Mouse (Mus musculus) heart, postnatal 0 days (tissue): ENCODE data around the gene Srsf4.

ENCODE experiments used
- CTCF ChIP-seq: IDR thresholded peaks from 2 replicates; pipeline ENCODE4 v1.5.1; 2016; ENCODE audit warnings: antibody characterized with exemption, control low read depth, low read depth
- EP300 ChIP-seq: IDR thresholded peaks from 2 replicates; pipeline ENCODE4 v1.6.1; 2016; ENCODE audit warnings: antibody characterized with exemption, low read depth

DNA sequence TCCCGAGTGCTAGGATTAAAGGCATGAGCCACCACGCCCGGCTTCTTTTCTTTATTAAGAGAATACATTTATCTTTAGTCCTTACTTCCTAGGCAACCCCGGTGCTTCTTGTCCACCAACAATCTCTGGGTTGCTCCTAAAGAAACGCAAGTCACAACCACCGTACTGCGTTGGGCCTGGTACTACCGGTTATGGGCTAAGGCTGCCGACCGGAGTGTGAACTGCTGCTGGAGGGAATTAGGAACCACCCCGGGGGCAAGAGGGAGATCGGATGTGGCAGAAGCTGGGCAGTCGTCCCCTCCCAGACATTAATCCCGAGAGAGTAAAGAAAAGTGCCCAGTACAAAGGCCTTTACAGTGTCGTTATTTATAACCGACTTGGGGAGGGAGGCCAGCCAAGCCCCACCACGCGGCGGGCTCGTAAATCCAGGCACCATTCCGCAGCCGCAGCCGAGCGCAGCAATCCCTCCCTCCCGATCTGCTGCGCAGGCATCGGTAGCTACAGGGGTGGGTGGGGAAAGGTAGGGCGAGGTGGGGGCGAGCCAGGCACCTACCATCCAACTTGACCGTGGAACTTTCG, 41.6 kb downstream of the Srsf4 start:
- TF ChIP-seq EP300: no peak
- no peak for TF ChIP-seq CTCF
